Mouse (Mus musculus) kidney, postnatal 14 days (tissue): ENCODE measurements around the gene Hint3.
"Not testable (repeated sequence)": the region's sequence is repeated elsewhere in the genome, so short reads cannot be mapped to it uniquely, and the experiment has no call there.

Experiments used
- DNase-seq: peaks from one replicate; pipeline ENCODE4 v3.0.0; 2022; ENCODE audit warnings: mixed read lengths

Gene Hint3

DNA sequence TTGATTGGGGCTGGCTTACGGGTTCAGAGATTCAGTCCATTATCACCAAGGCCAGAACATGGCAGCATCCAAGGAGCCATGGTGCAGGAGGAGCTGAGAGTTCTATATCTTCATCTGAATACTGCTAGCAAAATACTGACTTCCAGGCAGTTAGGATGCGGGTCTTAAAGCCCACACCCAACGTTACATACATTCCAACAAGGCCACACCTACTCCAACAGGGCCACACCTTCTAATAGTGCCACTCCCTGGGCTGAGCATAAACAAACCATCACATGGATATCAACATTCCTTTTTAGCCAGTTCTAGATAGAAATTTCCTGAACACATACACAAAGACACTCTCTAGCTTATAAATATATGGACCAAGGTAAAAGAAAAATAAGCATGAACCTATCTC, at the start of gene Hint3:
Hint3 (minus strand) TSS at position 120 of the 400 bp plus-strand sequence.
- DNase-seq, result no peak

DNA sequence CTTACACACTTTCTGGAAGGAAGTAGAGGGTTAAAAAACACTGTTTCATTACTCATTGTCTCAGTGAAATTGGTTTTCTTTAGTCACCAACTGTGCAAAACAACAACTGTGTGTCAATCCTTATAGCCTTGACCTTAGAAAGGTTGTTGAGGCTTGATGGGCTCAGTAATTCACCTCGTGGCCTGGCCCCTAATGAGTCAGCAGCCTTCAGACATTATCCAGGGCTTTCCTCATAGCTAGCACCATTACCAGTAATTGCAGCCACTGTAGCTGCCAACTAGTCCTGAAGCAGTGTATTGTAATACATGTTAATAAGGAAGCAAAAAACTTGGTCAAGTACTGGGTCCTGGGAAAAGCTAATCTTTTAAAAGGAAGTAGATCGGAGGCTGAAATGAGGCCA, 48.6 kb upstream of the Hint3 start:
- DNase-seq, result peak; percentile 6

DNA sequence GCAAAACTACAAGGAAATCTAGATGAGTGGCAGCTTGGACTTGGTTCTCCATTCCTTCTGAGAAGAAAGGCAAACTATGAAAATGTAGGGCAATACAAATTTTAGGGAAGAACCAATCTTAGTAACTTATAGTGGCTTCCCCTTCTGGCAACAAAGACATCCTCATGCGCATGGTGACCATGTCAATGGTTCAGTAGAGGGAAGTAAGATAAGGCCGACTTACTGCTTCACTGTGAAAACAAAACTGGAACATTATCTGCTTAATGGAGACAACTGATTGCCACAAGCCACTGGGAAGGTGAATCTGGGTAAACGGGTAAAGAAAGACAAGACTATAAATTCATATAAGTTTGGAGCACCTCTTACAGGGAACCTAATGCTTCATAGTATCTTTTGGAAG, 45.4 kb upstream of the Hint3 start:
- no peak for DNase-seq

DNA sequence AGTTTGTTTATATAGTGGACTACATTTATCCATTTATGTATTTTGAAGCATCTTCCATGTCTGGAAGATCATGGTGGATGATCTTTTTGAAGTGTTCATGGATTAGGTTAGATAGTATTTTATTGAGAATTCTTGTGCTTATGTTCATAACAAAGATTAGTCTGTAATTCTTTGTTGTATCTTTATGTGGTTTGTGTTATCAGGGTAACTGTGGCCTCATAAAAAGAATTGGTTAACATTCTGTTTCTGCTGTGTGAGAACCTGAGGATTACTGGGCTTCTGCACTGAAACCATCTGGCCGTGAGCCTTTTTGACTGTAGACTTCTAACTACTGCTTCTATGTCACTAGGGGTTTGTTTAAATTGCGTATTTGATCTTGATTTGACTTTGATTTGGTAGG, 37.1 kb upstream of the Hint3 start:
- DNase-seq, result no peak

DNA sequence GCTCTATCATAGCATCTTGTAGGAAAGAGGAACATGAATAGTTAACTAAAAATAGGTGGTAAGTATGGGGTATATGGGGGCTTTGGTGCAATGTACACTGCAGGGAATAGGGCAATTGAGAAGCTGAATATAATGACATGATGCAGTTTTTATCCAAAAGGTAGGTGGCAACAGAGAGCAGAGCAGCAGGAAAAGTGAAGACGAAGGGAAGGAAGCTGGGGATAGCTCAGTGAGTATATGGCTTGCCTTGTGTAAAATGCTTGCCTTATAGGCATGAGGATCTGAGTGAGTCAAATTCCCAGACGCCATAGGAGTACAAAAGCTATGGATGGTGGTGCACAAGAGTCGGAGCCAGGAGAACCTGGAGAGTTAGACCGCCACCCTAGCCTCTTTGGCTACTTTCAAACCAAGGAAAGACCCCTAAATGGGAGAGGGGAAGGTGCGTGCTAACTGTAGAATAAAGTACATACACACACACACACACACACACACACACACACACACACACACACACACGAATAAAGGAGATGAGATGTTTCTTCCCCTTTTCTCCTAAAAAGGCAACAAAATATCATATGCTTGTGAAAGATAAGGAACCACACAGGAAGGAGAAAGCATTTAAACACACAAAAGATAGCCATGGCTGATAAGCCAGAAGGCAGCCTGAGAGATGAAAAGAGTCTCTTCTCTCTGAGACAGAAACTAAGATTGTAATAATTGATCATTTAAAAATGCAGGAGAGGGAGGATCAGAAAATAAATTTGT, 31.3 kb upstream of the Hint3 start:
- no peak for DNase-seq

DNA sequence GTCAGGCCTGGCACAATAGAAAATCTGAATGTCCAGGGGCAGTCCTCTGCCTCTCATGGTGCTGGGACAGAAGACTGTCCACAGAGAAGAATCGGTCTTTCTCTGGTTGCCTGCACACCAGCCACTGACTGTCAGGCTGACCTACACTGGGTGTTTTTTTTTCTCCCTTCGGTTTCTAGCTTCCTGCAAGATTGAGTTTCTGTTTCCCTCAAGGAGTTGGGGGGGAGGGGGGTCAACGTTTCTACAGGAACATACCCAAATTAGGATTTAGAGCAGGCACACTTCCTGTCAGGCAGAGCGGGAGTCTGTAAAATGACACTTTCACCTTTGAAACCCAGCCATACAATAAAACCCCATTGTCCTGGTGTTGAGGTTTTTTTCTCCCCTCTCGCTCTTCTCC, 26.2 kb upstream of the Hint3 start:
- peak; percentile 16 for DNase-seq

DNA sequence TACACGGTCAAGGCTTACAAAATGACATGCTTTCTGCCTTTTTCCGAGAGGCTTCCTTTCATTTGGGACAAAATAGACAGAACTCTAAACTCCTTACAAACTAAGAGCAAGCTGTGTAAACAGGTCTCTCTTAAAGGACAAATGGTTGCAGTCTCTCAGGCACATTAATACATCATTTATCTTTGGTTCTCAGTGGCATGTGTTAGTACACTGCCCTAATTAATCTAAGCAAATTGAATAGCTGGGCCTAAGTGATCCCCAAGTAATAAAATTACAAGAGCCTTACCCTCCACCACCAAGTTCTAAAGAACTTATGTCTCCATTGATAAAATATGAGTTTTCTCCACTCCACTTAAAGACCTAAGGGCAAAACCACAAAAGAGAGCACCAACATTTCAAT, 18.2 kb upstream of the Hint3 start:
- no peak for DNase-seq

DNA sequence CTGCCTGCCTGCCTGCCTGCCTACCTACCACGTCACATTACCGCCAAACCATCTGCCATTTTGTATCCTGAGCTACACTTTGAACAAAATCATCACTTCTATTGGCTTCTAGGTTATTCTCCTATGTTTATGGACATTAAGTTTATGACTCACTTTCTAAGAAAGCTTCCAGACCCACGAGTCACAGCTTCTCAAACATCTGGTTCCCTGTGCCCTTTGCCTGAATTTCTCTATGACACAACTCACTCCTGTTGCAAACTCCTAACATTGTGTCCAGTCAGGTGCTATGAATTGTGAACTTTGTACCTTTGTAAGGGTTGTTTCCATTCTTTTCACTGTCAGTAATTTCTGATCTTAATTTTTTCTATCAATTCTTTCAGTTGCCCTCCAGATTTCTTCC, 8.8 kb upstream of the Hint3 start:
- DNase-seq, result no peak

DNA sequence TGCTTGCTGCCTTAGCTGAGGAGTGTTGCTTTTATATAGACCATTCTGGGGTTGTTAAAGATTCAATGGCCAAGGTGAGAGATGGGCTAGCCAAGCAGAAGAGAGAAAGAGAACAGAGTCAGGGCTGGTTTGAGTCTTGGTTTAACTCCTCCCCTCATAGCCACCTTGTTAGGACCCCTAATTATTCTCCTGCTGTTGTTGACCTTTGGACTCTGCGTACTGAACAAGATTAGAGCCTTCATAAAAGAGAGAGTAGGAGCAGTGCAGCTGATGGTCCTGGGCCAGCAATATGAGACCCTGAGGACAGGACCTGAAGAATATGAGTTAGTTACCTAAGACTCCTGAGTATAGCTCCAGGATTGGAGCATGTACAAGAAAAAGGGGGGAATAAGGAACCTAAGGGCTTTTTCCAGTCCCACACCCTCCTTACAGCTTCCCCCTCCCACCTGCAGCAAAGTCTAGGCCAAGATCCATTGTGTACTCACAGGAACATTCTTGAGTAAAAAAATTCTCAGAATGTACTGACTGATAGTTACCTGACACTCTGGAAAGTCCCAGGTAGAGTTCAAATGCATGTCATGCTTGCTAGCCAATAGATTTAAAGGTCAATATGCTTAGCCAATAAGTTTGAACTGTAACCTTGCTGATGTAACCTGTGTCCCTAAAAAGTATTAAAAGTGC, 7.2 kb upstream of the Hint3 start:
- not testable (repeated sequence) for DNase-seq

DNA sequence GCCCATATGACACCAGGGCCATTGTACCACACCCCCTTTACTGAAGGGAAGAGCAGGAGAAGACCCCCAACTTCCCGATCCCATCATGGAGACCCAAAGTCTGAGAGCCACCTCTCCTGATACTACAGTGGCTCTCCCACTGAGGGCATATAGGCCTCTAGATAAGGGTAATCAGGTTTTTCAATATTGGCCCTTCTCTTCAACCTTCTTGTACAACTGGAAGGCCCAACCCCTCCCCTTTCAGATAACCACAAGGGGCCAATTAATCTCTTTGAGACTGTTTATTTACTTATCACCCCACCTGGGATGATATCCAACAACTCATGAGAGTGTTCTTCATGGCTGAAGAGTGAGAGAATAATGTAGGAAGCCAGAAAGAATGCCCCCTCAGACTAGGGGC, 3.3 kb upstream of the Hint3 start:
- DNase-seq, result no peak

DNA sequence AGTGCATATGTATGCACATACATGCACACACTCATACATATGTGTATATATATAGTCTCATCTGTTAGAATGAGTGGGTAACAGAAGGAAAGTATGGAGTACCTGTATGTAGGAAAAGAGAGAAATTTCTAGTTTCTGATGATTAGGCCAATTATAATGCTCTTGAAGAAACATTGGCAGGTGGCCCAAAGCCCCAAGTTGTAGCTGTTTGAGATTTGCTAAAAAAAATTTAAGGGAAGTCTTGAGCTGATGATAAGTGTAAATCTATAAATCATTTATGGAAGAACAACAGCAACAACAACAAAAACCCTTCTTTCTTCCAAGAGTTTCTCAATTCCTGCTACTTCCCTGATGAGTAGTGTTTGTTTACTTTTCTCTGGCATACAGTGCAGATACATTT, 545 bp upstream of the Hint3 start:
- no peak for DNase-seq

DNA sequence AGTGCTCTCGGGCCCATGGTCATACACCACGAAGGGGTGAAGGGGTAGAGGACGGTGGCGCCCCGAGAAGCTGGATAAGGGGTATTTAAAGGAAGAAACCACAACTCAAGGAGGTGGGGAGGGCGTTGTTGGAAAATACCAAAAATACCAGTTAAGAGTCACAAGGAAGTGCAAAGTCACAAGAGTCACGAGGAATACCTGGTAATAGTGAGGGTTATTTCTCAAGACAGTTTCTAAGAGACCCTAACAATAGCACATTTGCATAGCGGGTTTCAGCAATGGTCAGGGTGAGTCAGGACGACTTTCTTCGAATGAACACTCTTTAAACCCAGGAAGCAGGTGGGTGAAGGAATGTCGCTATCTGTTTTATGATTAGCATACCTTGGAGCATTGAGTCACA, 988 bp downstream of the Hint3 start:
- DNase-seq, result not testable (repeated sequence)

DNA sequence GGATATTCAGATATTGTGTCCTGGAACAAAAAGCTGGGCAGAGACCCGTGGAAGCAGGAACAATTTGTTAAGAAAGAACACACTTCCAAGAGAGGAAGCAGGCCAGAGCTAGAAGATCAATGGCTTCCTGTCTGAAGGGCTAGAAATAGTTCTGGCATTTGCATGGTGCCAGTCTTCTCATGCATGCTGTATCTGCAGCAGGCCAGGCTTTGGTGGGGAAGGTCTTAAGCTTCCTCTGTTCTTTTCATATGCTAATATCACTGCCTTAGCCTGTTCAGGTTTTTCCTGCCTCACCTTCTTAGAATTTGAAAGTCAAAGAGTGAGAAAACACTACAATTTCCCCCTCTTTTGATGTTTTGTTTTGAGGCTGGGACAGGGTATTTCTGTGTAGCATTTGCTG, 1.9 kb downstream of the Hint3 start:
- peak; percentile 36 for DNase-seq

DNA sequence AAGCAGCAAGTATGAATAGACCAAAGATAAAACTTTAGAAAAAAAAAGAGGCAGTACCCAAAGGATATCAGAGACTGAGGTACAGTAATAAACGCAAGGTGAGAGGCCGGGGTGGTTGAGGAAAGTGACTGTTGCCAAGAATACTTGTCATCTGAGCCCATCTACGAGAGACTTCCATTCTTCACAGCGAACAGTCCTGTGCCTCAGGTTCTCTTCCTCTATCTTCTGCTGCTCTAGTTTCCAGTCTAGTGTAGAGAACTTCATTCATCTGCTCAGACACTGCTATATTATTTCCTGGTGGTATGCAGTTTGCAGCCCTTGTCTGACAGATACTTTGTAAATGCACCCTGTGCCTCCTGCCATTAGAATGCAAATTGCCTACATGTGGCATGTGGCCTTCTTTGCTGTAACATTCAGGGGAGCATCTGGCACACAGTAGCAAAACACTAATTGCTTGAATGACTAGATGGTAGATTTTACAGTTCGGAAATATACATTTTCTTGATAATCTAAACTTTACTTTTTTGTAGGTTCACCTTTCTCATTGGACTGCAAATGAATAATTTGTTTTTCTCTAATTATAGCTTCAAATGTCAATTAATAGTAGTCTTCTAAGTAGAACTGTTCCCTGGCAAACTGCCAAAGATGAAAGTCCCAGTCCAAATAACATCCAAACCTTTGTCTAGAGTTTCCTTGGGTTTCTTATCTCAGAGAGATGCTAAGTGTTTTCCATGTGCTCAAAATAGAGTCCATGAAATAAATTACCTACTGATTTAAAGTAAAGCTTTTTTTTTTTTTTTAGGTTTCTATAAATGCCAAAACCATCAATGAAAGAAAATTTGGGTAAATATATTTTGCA, 5.0 kb downstream of the Hint3 start:
- DNase-seq, result peak; percentile 43

DNA sequence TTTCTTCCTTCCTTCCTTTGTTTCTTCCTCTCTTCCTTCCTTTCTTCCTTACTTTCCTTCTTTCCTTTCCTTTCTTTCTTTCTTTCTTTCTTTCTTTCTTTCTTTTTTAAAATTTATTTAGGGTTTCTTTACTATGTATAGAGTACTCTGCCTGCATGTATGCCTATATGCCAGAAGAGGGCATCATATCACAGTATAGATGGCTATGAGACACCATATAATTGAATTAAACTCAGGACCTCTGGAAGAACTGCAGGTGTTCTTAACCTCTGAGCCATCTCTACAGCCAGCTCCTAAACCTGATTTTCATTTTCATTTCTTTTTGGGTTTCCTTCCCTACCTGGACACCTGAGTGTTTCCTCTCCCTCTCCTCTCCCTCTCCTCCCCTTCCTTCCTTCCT, 6.5 kb downstream of the Hint3 start:
- DNase-seq, result no peak

DNA sequence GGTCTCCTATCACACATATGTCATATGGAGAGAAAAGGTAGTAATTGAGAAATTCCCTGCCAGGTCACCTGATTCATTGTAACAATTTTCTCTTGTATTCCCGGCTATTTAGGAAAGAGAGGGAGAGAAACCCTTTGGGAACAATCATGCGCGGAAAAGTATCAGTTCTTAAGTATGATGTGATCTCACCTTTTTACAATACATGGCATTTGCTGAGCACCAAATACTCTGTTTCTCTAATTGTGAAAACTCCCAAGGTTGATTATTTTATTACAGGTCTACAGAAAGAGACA, 10.6 kb downstream of the Hint3 start:
- DNase-seq, result no peak

DNA sequence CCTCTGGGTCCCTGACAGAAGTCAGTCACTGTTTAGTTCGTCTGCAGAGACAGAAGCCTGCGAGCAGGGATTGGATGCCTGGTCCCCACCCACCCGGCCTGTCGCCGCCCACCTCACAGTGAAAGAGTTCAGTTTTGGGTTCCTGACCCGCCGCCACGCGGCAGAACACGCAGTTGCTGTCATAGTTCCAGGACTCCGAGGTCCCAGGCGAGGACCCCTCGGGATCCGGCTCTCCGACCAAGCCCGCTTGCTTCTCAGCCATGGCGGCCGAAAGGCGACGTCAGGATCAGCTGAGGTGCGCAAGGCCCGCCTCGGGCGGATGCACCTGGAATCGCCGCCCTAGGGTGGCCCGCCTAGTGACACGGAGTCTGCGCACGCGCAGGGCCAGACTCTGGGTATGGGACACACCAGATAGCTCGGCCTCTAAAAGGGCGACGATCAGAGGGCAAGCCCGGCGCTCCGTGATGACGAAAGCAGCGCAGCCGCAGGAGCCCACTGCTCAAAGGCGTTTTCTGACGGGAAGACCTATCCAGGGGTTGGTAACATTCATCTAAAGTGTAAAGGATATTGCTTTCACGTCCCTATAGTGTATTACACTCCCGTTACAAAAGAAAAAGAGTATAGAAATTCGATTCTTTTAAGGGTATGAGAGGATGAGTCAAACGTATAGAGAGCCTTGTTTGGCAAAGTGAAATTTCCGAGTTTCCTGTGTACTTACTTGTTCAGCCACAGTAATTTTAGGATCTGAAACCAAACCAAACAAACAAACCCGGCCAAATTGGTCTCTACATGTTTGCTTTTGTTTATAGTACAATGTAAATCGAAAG, 11.1 kb downstream of the Hint3 start:
- DNase-seq, result peak; percentile 99

DNA sequence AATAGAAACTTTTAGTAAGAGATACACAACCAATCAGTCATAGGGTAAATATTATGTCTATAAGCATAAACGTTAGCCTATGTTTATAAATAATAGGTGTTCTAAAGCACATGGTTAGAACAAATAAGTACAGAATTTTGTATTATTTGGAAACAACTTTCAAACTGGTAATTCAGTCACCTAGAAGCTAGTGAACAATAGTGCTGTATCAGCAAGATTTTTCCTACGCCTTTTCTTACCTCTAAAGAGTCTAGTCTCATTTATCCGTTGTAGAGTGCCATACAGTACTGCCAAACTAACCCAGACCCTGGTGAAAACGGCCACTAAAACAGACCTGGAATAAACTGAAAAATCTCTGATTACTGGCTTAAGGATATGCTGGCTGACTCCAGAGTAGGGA, 16.4 kb downstream of the Hint3 start:
- no peak for DNase-seq

DNA sequence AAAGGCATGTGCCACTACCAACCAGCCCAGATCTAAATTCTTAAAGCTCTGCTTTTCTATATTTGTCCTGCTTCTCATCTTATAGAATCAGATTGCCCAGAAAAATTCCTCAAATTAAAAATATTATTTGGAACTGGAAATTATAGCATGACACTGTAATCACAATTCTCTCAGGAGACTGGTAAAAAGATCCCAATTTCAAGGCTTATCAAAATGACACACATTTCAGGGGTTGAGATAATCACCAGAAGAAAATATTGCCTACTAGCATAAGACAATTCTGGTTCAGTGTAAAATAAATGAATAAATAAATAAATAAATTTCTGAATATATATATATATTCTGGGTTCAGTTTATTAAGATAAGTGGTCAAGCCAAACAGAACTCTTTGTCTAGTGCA, 19.8 kb downstream of the Hint3 start:
- no peak for DNase-seq

DNA sequence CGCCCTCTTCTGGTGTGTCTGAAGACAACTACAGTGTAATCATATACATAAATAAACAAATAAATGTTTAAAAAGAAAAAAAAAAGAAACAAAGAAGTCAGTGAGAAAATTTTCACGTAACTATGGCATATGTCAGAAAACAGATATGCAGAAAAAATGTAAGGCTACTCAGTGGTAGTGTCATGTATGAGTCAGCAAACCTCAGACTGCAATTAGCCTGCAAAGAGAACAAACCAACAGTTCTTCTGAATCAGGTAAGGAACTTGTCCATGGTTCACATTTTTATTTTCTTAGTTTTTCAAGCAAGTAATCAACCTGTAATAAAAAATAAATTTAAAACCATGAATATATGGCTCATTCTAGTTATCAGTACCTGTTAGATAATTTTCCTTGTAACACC, 21.3 kb downstream of the Hint3 start:
- no peak for DNase-seq

DNA sequence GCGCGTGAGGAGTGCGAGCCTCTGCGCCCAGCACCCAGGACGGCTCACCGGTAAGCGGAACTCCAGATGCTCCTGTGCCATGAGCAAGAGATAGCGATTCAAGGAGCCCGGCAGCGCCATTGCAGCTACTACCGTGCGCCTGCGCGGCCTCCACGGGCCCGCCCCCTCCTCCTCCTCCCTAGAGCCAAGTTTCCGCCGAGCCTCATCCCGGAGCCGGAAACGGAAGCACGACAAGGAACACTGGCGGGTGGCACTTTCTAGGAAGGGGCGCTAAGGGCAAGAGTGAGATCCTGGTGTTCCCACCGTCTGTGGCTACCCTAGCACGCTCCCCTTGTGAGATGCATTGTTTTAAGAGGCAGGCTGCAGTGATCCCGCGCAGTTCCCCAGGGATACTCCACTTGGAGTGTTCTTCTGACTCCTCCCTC, 28.9 kb downstream of the Hint3 start, which contains the start of gene Trmt11:
Trmt11 (minus strand) TSS at position 208 of the 425 bp plus-strand sequence.
- peak; percentile 93 for DNase-seq

DNA sequence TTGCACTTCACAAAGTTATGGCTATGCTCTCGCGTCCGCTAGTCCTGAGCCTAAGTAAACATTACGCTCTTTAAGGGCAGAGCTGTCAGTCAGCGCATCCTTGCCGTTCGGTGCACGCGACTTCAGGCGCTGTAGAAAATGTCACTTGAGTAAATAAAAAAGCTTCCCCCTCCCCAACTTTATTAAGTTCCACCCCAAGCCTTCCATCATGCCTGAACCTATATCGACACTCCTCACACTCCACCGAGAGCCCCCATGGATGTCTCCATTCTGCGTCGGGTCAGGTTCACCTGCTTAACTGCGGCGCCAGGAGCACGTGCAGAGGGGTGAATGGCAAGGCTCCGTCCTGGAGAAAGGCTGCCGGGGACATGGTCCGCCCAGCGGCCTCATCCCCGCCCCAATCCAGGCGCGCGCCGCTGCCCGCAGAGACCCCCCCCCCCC, 29.3 kb downstream of the Hint3 start:
- no peak for DNase-seq

DNA sequence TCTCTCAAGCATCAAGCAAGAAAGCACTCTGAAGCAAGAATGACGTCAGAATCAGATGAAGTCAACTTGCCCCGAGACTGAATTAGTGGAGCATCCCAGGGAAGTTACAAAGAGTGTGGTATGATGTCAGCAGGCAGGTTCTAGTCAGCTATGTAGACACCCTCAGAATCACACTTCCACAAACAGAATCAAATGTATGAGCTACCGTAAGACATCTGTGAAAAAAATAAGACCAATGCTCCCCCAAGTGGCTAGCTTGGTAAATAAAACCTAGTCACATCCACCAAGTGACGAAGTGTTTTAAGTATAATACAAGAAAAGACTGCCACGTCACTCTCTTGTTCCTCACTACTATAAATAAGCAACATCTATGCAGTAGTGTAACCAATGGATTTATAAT, 42.4 kb downstream of the Hint3 start:
- no peak for DNase-seq
